Mouse (Mus musculus) ES-Bruce4 (cell line): ENCODE data around the gene Zranb3. TPM values are rescaled to one million over a fixed set of nuclear protein-coding genes. Genes with fewer than 3 reads are reported as not detected.
"Not testable (repeated sequence)": the region's sequence is repeated elsewhere in the genome, so short reads cannot be mapped to it uniquely, and the experiment has no call there.

Source experiments
- H3K27ac ChIP-seq: 2 replicates; pipeline ENCODE4 v1.5.1; 2012; ENCODE audit warnings: low read length, inconsistent platforms; ENCODE audit not compliant: insufficient read depth
- H3K27me3 ChIP-seq: 2 replicates; pipeline ENCODE4 v1.6.1; 2012; ENCODE audit warnings: mild to moderate bottlenecking, low read length, inconsistent platforms; ENCODE audit not compliant: control insufficient read depth, poor library complexity, insufficient read depth, severe bottlenecking
- H3K36me3 ChIP-seq: 2 replicates; pipeline ENCODE4 v1.6.1; 2012; ENCODE audit warnings: inconsistent platforms, mild to moderate bottlenecking, low read length, moderate library complexity; ENCODE audit not compliant: control insufficient read depth, poor library complexity, insufficient read depth, severe bottlenecking
- H3K4me1 ChIP-seq: one replicate; pipeline ENCODE4 v1.8.1; 2011; ENCODE audit warnings: low read length; ENCODE audit not compliant: control insufficient read depth, insufficient read depth
- H3K4me3 ChIP-seq: 2 replicates; pipeline ENCODE4 v1.5.1; 2011; ENCODE audit warnings: low read depth, mild to moderate bottlenecking, low read length
- H3K9ac ChIP-seq: 2 replicates; pipeline ENCODE4 v1.6.1; 2012; ENCODE audit warnings: low read depth, mild to moderate bottlenecking, inconsistent platforms; ENCODE audit not compliant: poor library complexity, severe bottlenecking
- H3K9me3 ChIP-seq: replicated peaks from 2 replicates; pipeline ENCODE4 v1.6.1; 2012; ENCODE audit warnings: mild to moderate bottlenecking, low read length, inconsistent platforms; ENCODE audit not compliant: control insufficient read depth, poor library complexity, insufficient read depth, severe bottlenecking
- CTCF ChIP-seq: IDR thresholded peaks from one replicate; pipeline ENCODE4 v1.8.1; 2011; ENCODE audit warnings: low read depth, low read length
- EP300 ChIP-seq: IDR thresholded peaks from 2 replicates; pipeline ENCODE4 v1.6.1; 2011; ENCODE audit warnings: low read depth, low read length; ENCODE audit not compliant: insufficient read depth
- POLR2A ChIP-seq: IDR thresholded peaks from one replicate; pipeline ENCODE4 v1.8.1; 2011; ENCODE audit warnings: low read length; ENCODE audit not compliant: insufficient read depth
- polyA plus RNA-seq: library from polyadenylated mRNA; stranded (reverse); fragments of >200 nt; gene quantifications from 2 replicates; pipeline ENCODE4 v1.2.4, GENCODE M21; 2011; ENCODE audit warnings: low read depth; ENCODE audit not compliant: missing spikeins, insufficient read depth, insufficient read length

The Zranb3 gene
- 47.5 and 55.7 TPM in 2 replicates for polyA plus RNA-seq

- no peaks in the 10 kb centered on the region for H3K9me3 ChIP-seq
- peak within 1 kb of the TSS; percentile 97 for H3K9ac ChIP-seq
- TF ChIP-seq POLR2A (peak; percentile 21), CTCF (no peak)
Observed at GRCm38 (mm10) chr1:128102641-128103461, at the start of gene Zranb3, which contains the start of gene R3hdm1. Zranb3 (minus strand) TSS chr1:128103047. R3hdm1 (plus strand) TSS chr1:128103301.

GRCm38 (mm10) chr1:128141737-128142136, 38.9 kb upstream of the Zranb3 start:
- H3K4me3 ChIP-seq, result no peak overlapping the region
- H3K36me3 ChIP-seq, result no peaks in the 10 kb centered on the region
- no peaks in the 10 kb centered on the region for H3K9me3 ChIP-seq
- TF ChIP-seq EP300 (no peak), CTCF (no peak), POLR2A (no peak)
- no peak overlapping the region for H3K27ac ChIP-seq
- H3K9ac ChIP-seq, result no peak overlapping the region
- H3K4me1 ChIP-seq, result no peaks in the 10 kb centered on the region
- H3K27me3 ChIP-seq, result no peaks in the 10 kb centered on the region

More at GRCm38 (mm10) chr1:128102641-128103461, at the start of gene Zranb3, which contains the start of gene R3hdm1:
- Histone ChIP-seq H3K36me3 (no peaks in the 10 kb centered on the region), H3K27ac (peak within 1 kb of the TSS; percentile 76), H3K27me3 (no peaks in the 10 kb centered on the region), H3K4me3 (peak within 1 kb of the TSS; percentile 99), H3K4me1 (no peaks in the 10 kb centered on the region)

GRCm38 (mm10) chr1:128141039-128141438, 38.2 kb upstream of the Zranb3 start:
- Histone ChIP-seq H3K4me1 (no peaks in the 10 kb centered on the region), H3K36me3 (no peaks in the 10 kb centered on the region), H3K4me3 (no peak overlapping the region), H3K9me3 (no peaks in the 10 kb centered on the region), H3K9ac (no peak overlapping the region), H3K27me3 (no peaks in the 10 kb centered on the region), H3K27ac (no peak overlapping the region)
- no peak for TF ChIP-seq EP300
- TF ChIP-seq CTCF, result no peak
- TF ChIP-seq POLR2A, result no peak

GRCm38 (mm10) chr1:128136222-128136621, 33.4 kb upstream of the Zranb3 start:
- H3K9ac ChIP-seq, H3K36me3 ChIP-seq, H3K27me3 ChIP-seq, H3K4me3 ChIP-seq, H3K9me3 ChIP-seq, H3K4me1 ChIP-seq, H3K27ac ChIP-seq: not testable (repeated sequence)

- no peak overlapping the region for H3K4me3 ChIP-seq
- no peaks in the 10 kb centered on the region for H3K4me1 ChIP-seq
- no peaks in the 10 kb centered on the region for H3K36me3 ChIP-seq
- H3K9ac ChIP-seq, result no peak overlapping the region
- H3K9me3 ChIP-seq, result no peaks in the 10 kb centered on the region
- H3K27ac ChIP-seq, result no peak overlapping the region
- no peaks in the 10 kb centered on the region for H3K27me3 ChIP-seq
- TF ChIP-seq POLR2A, result no peak
- no peak for TF ChIP-seq CTCF
- no peak for TF ChIP-seq EP300
Observed at GRCm38 (mm10) chr1:128120913-128121627, 18.2 kb upstream of the Zranb3 start.
